Mouse (Mus musculus) lung, postnatal 0 days (tissue): ENCODE measurements around the gene Mmel1.

Experiments used
- CTCF ChIP-seq: IDR thresholded peaks from 2 replicates; pipeline ENCODE4 v1.5.1; 2016; ENCODE audit warnings: antibody characterized with exemption, mild to moderate bottlenecking
- EP300 ChIP-seq: IDR thresholded peaks from 2 replicates; pipeline ENCODE4 v1.6.1; 2016; ENCODE audit warnings: antibody characterized with exemption, mild to moderate bottlenecking, control low read depth

DNA sequence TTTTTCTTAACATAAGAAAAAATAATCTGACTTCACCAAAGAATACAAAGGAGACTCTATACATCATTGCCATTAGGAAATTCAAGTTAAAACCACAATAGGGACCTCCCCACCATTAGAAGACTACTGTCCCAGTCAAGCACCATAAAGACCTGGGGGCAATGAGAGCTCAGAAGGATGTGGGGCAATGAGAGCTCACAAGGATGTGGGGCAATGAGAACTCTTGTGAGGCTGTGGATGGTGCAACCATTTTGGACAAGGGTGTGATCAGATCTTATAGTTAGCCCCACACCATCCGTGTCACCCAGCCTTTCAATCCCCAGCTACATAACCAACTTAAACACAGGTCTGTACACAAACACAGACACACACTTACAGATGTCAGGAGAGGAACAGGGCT is 68.4 kb downstream of the Mmel1 start:
- TF ChIP-seq CTCF (no peak), EP300 (no peak)
